Mouse (Mus musculus) MEL (cell line): ENCODE data around the gene Dock9. TPM values are rescaled to one million over a fixed set of nuclear protein-coding genes. Genes with fewer than 3 reads are reported as not detected.

Experiments used
- DNase-seq: peaks from one replicate; pipeline ENCODE4 v3.0.0; 2011; ENCODE audit warnings: low read depth, low spot score
- H3K27ac ChIP-seq: 2 replicates; pipeline ENCODE4 v1.5.1; 2012; ENCODE audit warnings: low read depth, mild to moderate bottlenecking, control low read depth, low read length, moderate library complexity; ENCODE audit not compliant: control insufficient read depth
- H3K27me3 ChIP-seq, 2 experiments: fragments of 150-350 bp in 1 of 2; sonication (generic) in 1 of 2; 2 replicates each; pipeline ENCODE4 v1.6.1; 2012; ENCODE audit warnings: low read length in 2 of 2, mild to moderate bottlenecking in 2 of 2, improper control_type of control experiment in 1 of 2, moderate library complexity in 1 of 2; ENCODE audit not compliant: insufficient read depth in 2 of 2, control insufficient read depth in 1 of 2
- H3K36me3 ChIP-seq, 2 experiments: 2 replicates each; pipeline ENCODE4 v1.6.1; 2012 to 2014; ENCODE audit warnings: low read length in 2 of 2, improper control_type of control experiment in 1 of 2, inconsistent platforms in 1 of 2, mild to moderate bottlenecking in 1 of 2; ENCODE audit not compliant: insufficient read depth in 2 of 2, control insufficient read depth in 1 of 2
- H3K4me1 ChIP-seq, 2 experiments: fragments of 150-350 bp in 1 of 2; sonication (generic) in 1 of 2; 2 replicates each; pipeline ENCODE4 v1.6.1; 2012; ENCODE audit warnings: low read length in 2 of 2, improper control_type of control experiment in 1 of 2, mild to moderate bottlenecking in 1 of 2; ENCODE audit not compliant: insufficient read depth in 2 of 2, control insufficient read depth in 1 of 2
- H3K4me3 ChIP-seq, 2 experiments: fragments of 150-350 bp in 1 of 2; sonication (generic) in 1 of 2; 2 replicates each; pipeline ENCODE4 v1.5.1; 2012; ENCODE audit warnings: low read depth in 2 of 2, low read length in 2 of 2, mild to moderate bottlenecking in 2 of 2, moderate library complexity in 2 of 2, control low read depth in 1 of 2, improper control_type of control experiment in 1 of 2; ENCODE audit not compliant: control insufficient read depth in 1 of 2, insufficient read depth in 1 of 2
- H3K79me2 ChIP-seq: 2 replicates; pipeline ENCODE4 v1.6.1; 2012; ENCODE audit warnings: mild to moderate bottlenecking, low read length, moderate library complexity; ENCODE audit not compliant: control insufficient read depth, poor library complexity, insufficient read depth
- H3K9ac ChIP-seq: 2 replicates; pipeline ENCODE4 v1.6.1; 2012; ENCODE audit warnings: low read depth, mild to moderate bottlenecking, control low read depth, low read length, moderate library complexity; ENCODE audit not compliant: control insufficient read depth, poor library complexity, severe bottlenecking
- H3K9me3 ChIP-seq: fragments of 150-350 bp; sonication (generic); replicated peaks from 2 replicates; pipeline ENCODE4 v1.6.1; 2012; ENCODE audit warnings: mild to moderate bottlenecking, low read length, improper control_type of control experiment, moderate library complexity; ENCODE audit not compliant: insufficient read depth
- BHLHE40 ChIP-seq: IDR thresholded peaks from 2 replicates; pipeline ENCODE4 v1.6.1; 2012; ENCODE audit warnings: low read depth, mild to moderate bottlenecking, inconsistent platforms, low read length, improper control_type of control experiment, borderline replicate concordance
- CTCF ChIP-seq, 3 experiments: IDR thresholded peaks in 2 of 3; conservative IDR thresholded peaks in 1 of 3; 2 replicates each; pipeline ENCODE4 v1.5.1; 2011 to 2012; ENCODE audit warnings: low read length in 3 of 3, low read depth in 2 of 3, mild to moderate bottlenecking in 2 of 3, improper control_type of control experiment in 1 of 3, inconsistent platforms in 1 of 3, mixed read lengths in 1 of 3, moderate library complexity in 1 of 3; ENCODE audit not compliant: control insufficient read depth in 1 of 3, insufficient read depth in 1 of 3, poor library complexity in 1 of 3, severe bottlenecking in 1 of 3
- E2F4 ChIP-seq: IDR thresholded peaks from 2 replicates; pipeline ENCODE4 v1.6.1; 2011; ENCODE audit warnings: low read depth, low read length, improper control_type of control experiment, borderline replicate concordance
- ELF1 ChIP-seq: IDR thresholded peaks from 2 replicates; pipeline ENCODE4 v1.6.1; 2014; ENCODE audit warnings: low read depth, mild to moderate bottlenecking, inconsistent platforms, low read length, improper control_type of control experiment, moderate library complexity
- EP300 ChIP-seq, 2 experiments: IDR thresholded peaks; 2 replicates each; pipeline ENCODE4 v1.6.1; 2011; ENCODE audit warnings: improper control_type of control experiment in 2 of 2, low read length in 2 of 2, low read depth in 1 of 2, mild to moderate bottlenecking in 1 of 2
- JUND ChIP-seq: IDR thresholded peaks from 2 replicates; pipeline ENCODE4 v1.6.1; 2011; ENCODE audit warnings: low read depth, mild to moderate bottlenecking, improper control_type of control experiment, low read length
- MYC ChIP-seq: IDR thresholded peaks from 2 replicates; pipeline ENCODE4 v1.6.1; 2011; ENCODE audit warnings: low read depth, mild to moderate bottlenecking, low read length, improper control_type of control experiment, moderate library complexity
- NELFE ChIP-seq: IDR thresholded peaks from 2 replicates; pipeline ENCODE4 v1.6.1; 2011; ENCODE audit warnings: low read depth, low read length, improper control_type of control experiment
- POLR2AphosphoS2 ChIP-seq: IDR thresholded peaks from 2 replicates; pipeline ENCODE4 v1.6.1; 2011; ENCODE audit warnings: low read length, improper control_type of control experiment
- RCOR1 ChIP-seq: IDR thresholded peaks from 2 replicates; pipeline ENCODE4 v1.6.1; 2012; ENCODE audit warnings: low read depth, mild to moderate bottlenecking, inconsistent platforms, low read length, improper control_type of control experiment
- SMC3 ChIP-seq: IDR thresholded peaks from 2 replicates; pipeline ENCODE4 v1.6.1; 2011; ENCODE audit warnings: low read depth, low read length, improper control_type of control experiment
- TBP ChIP-seq: IDR thresholded peaks from 2 replicates; pipeline ENCODE4 v1.8.0; 2011; ENCODE audit warnings: low read depth, low read length, improper control_type of control experiment
- TCF12 ChIP-seq: IDR thresholded peaks from 2 replicates; pipeline ENCODE4 v1.6.1; 2014; ENCODE audit warnings: low read depth, mild to moderate bottlenecking, inconsistent platforms, low read length, improper control_type of control experiment, moderate library complexity
- USF2 ChIP-seq, 2 experiments: IDR thresholded peaks; 2 replicates each; pipeline ENCODE4 v1.6.1; 2011 to 2012; ENCODE audit warnings: improper control_type of control experiment in 2 of 2, low read length in 2 of 2, borderline replicate concordance in 1 of 2, inconsistent platforms in 1 of 2, low read depth in 1 of 2, mild to moderate bottlenecking in 1 of 2; ENCODE audit not compliant: insufficient read depth in 1 of 2
- polyA plus RNA-seq, 2 experiments: library from polyadenylated mRNA; stranded (reverse) in 1 of 2; unstranded in 1 of 2; fragments of >175 nt in 1 of 2; fragments of >200 nt in 1 of 2; gene quantifications; 2 replicates each; pipeline versions ENCODE4 v1.2.1 to v1.2.4; 2012; ENCODE audit warnings: low replicate concordance in 2 of 2, low read depth in 1 of 2; ENCODE audit not compliant: insufficient read length in 2 of 2, insufficient read depth in 1 of 2, missing spikeins in 1 of 2
- total RNA-seq: library from RNA; depleted of rRNA; stranded (reverse); fragments of 300-350 nt; gene quantifications from 2 replicates; pipeline ENCODE4 v1.2.3, GENCODE M21; 2012

Dock9 gene
- total and polyA plus RNA-seq, 3 experiments: 6.3 to 9.4 TPM; not detected in 1

- Histone ChIP-seq H3K79me2 (no peaks in the 10 kb centered on the region), H3K27ac (no peak overlapping the region), H3K27me3 (no peaks in the 10 kb centered on the region), H3K36me3 (no peaks in the 10 kb centered on the region; a peak in 1 of 4 replicates), H3K9me3 (no peaks in the 10 kb centered on the region), H3K9ac (no peak overlapping the region), H3K4me1 (no peaks in the 10 kb centered on the region), H3K4me3 (no peak overlapping the region)
- TF ChIP-seq BHLHE40: no peak
- no peak for TF ChIP-seq NELFE
- TF ChIP-seq MYC: no peak
- no peak for TF ChIP-seq ELF1
- TF ChIP-seq TBP: no peak
- no peak for TF ChIP-seq EP300 (IDR thresholded peaks at IDR 0.05; ENCODE audit: low read depth in 1 of 2, low read length in 2 of 2)
- no peak for TF ChIP-seq RCOR1
- DNase-seq: no peak
Measured at GRCm38 (mm10) chr14:121621806-121622205, 175.8 kb downstream of the Dock9 start.

GRCm38 (mm10) chr14:121620567-121620966 lies 177.1 kb downstream of the Dock9 start:
- no peaks in the 10 kb centered on the region for H3K4me1 ChIP-seq
- H3K36me3 ChIP-seq: no peaks in the 10 kb centered on the region; a peak in 1 of 4 replicates
- H3K79me2 ChIP-seq: no peaks in the 10 kb centered on the region
- no peak for DNase-seq
- no peak overlapping the region for H3K27ac ChIP-seq
- H3K9me3 ChIP-seq: no peaks in the 10 kb centered on the region
- H3K4me3 ChIP-seq: no peak overlapping the region
- no peak for TF ChIP-seq BHLHE40
- H3K9ac ChIP-seq: no peak overlapping the region
- no peaks in the 10 kb centered on the region for H3K27me3 ChIP-seq

GRCm38 (mm10) chr14:121620157-121620556 lies 177.5 kb downstream of the Dock9 start:
- no peaks in the 10 kb centered on the region for H3K9me3 ChIP-seq
- H3K27ac ChIP-seq: no peak overlapping the region
- DNase-seq: no peak
- H3K27me3 ChIP-seq: no peaks in the 10 kb centered on the region
- no peak overlapping the region for H3K9ac ChIP-seq
- no peaks in the 10 kb centered on the region; a peak in 1 of 4 replicates for H3K36me3 ChIP-seq
- H3K79me2 ChIP-seq: no peaks in the 10 kb centered on the region
- H3K4me1 ChIP-seq: no peaks in the 10 kb centered on the region
- no peak overlapping the region for H3K4me3 ChIP-seq
- TF ChIP-seq JUND: no peak
- no peak for TF ChIP-seq TCF12
- peak in 2 of 3 experiments; percentile 18 to 20; a peak in 2 of 6 replicates for TF ChIP-seq CTCF (IDR thresholded peaks at IDR 0.05 in 2 of 3, conservative IDR thresholded peaks at IDR 0.05 in 1 of 3; ENCODE audit: control insufficient read depth in 1 of 3, insufficient read depth in 1 of 3, low read depth in 2 of 3, low read length in 3 of 3, poor library complexity in 1 of 3, severe bottlenecking in 1 of 3)
- peak; percentile 3; the same call in 1 of the 2 replicates for TF ChIP-seq SMC3
- TF ChIP-seq E2F4: no peak
- no peak for TF ChIP-seq USF2 (IDR thresholded peaks at IDR 0.05; ENCODE audit: borderline replicate concordance in 1 of 2, insufficient read depth in 1 of 2, low read depth in 1 of 2, low read length in 2 of 2)
- no peak for TF ChIP-seq POLR2AphosphoS2
- TF ChIP-seq, all 39 proteins: peak for 2
